Mouse (Mus musculus) heart, embryonic 13.5 days (tissue): ENCODE results near the gene Smurf2. TPM values are rescaled to one million over a fixed set of nuclear protein-coding genes. Genes with fewer than 3 reads are reported as not detected.

Experiments
- ATAC-seq: fragments of 200-750 bp; cut with Nextera tagmentation; 2 replicates; pipeline ENCODE4 v1.8.0; 2017; ENCODE audit warnings: moderate TSS enrichment; ENCODE audit not compliant: insufficient number of reproducible peaks, low FRiP score, low TSS enrichment; ENCODE audit errors: extremely low read depth
- H3K27ac ChIP-seq: fragments of 300-500 bp; sonication (generic); replicated peaks from 2 replicates; pipeline ENCODE4 v1.5.1; 2015; ENCODE audit warnings: moderate library complexity, mild to moderate bottlenecking, inconsistent platforms
- H3K27me3 ChIP-seq: fragments of 300-500 bp; sonication (generic); replicated peaks from 2 replicates; pipeline ENCODE4 v1.6.1; 2015; ENCODE audit warnings: mild to moderate bottlenecking, inconsistent platforms
- H3K36me3 ChIP-seq: fragments of 300-500 bp; sonication (generic); 2 replicates; pipeline ENCODE4 v1.6.1; 2015; ENCODE audit warnings: mild to moderate bottlenecking, inconsistent platforms
- H3K4me1 ChIP-seq: fragments of 300-500 bp; sonication (generic); 2 replicates; pipeline ENCODE4 v1.6.1; 2015; ENCODE audit warnings: inconsistent platforms
- H3K4me2 ChIP-seq: fragments of 300-500 bp; sonication (generic); 2 replicates; pipeline ENCODE4 v1.6.1; 2015; ENCODE audit warnings: inconsistent platforms, mild to moderate bottlenecking, moderate library complexity
- H3K4me3 ChIP-seq: fragments of 300-500 bp; sonication (generic); 2 replicates; pipeline ENCODE4 v1.5.1; 2015; ENCODE audit warnings: moderate library complexity, mild to moderate bottlenecking, inconsistent platforms
- H3K9ac ChIP-seq: fragments of 300-500 bp; sonication (generic); 2 replicates; pipeline ENCODE4 v1.6.1; 2015; ENCODE audit warnings: inconsistent platforms, mild to moderate bottlenecking, moderate library complexity
- H3K9me3 ChIP-seq: fragments of 300-500 bp; sonication (generic); 2 replicates; pipeline ENCODE4 v1.6.1; 2016; ENCODE audit warnings: inconsistent platforms
- WGBS: fragments of 180-500 bp; shearing (Covaris S2); methylation state at CpG from one replicate; pipeline ENCODE4 v1.1.7; 2015; ENCODE audit warnings: mixed read lengths; 5-methylcytosine and 5-hydroxymethylcytosine counted together
- microRNA-seq: library from miRNA; unstranded; fragments of <30 nt; microRNA quantifications from one replicate; pipeline ENCODE4, GENCODE M21; 2016
- polyA plus RNA-seq: library from polyadenylated mRNA; unstranded; fragments of >200 nt; fragmentation: Nextera tagmentation; extraction: Ambion mirVana; gene quantifications from 2 replicates; pipeline ENCODE4 v1.2.1, GENCODE M21; 2015

The Smurf2 gene
- polyA plus RNA-seq, 1 experiment from 2014 or later: 9.7 TPM

- Histone ChIP-seq H3K36me3 (peaks cover 87% of the 10 kb centered on the region), H3K9ac (no peak overlapping the region), H3K4me1 (peaks cover 8% of the 10 kb centered on the region), H3K4me3 (no peak overlapping the region), H3K4me2 (no peak overlapping the region), H3K9me3 (peaks cover 4% of the 10 kb centered on the region; the same call in 1 of the 2 replicates), H3K27me3 (no peaks in the 10 kb centered on the region), H3K27ac (no peak overlapping the region)
- ATAC-seq: no peak
- 91% methylated on average over 9 of the region's 9 CpGs for WGBS
Measured at GRCm38 (mm10) chr11:106773061-106773460, 147.5 kb downstream of the Smurf2 start.

- ATAC-seq: no peak
- Histone ChIP-seq H3K9me3 (peaks cover 10% of the 10 kb centered on the region; the same call in 1 of the 2 replicates), H3K4me3 (no peak overlapping the region), H3K9ac (no peak overlapping the region), H3K27me3 (no peaks in the 10 kb centered on the region), H3K27ac (no peak overlapping the region), H3K36me3 (peaks cover 97% of the 10 kb centered on the region), H3K4me1 (no peaks in the 10 kb centered on the region), H3K4me2 (no peak overlapping the region)
- WGBS: 91% methylated on average over 9 of the region's 9 CpGs
Measured at GRCm38 (mm10) chr11:106770195-106770974, 150.1 kb downstream of the Smurf2 start.

Small RNA genes within 50 kb of the gene (microRNA-seq; reads per million reads assigned to microRNA genes)
- not detected for gene Gm25994
- 1.2 reads per million for gene Gm27322
- 10.2 reads per million, percentile 27 among the genes with 10 or more reads in this experiment for gene Mir3064

Other genes with a start within 250 kb of the Smurf2 start
- 60.7 and 61.4 TPM in 2 replicates for gene Pecam1, start 170.1 kb downstream of the Smurf2 start, polyA plus RNA-seq
- gene Milr1, start 169.5 kb downstream of the Smurf2 start, polyA plus RNA-seq: 1.5 and 1.9 TPM in 2 replicates
- gene Polg2, start 141.2 kb downstream of the Smurf2 start, polyA plus RNA-seq: 6.1 and 6.5 TPM in 2 replicates
- gene Ddx5, start 131.5 kb downstream of the Smurf2 start, polyA plus RNA-seq: 192 and 199 TPM in 2 replicates
- 11.5 and 13.7 TPM in 2 replicates for gene Cep95, start 131.5 kb downstream of the Smurf2 start, polyA plus RNA-seq
- 281 and 299 TPM in 2 replicates for gene Kpna2, start 78.8 kb upstream of the Smurf2 start, polyA plus RNA-seq
- 1.9 and 2.0 TPM in 2 replicates for gene 1810010H24Rik, start 105.0 kb upstream of the Smurf2 start, polyA plus RNA-seq
- gene Bptf, start 211.4 kb upstream of the Smurf2 start, polyA plus RNA-seq: 17.9 and 18.3 TPM in 2 replicates